Mouse (Mus musculus): ENCODE results near the gene Nrxn3.

The Nrxn3 gene

GRCm38 (mm10) chr12:89685633-89686032 is 963.0 kb downstream of the Nrxn3 start:
- peak; percentile 64 for DNase-seq (ENCODE audit: low read depth, low spot score)

DNA sequence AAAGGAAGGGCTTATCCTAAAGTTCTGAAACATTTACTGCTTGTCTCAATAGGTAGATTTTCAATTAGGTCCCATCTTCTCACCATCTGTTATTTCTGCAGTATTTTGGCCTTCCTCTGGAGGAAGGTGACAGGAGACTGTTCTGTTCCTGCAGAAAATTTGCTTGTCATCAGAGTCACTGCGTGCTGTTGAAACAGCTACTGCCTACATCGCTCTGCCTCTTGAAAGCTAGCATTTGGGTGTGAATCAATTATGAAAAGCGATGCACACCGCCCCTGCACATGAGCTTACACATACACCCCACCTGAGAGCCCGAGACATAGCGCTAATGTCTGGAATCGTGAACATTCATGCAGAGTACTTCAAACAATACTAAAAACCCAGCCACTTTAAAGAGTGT is 966.4 kb downstream of the Nrxn3 start:
- DNase-seq (ENCODE audit: low read depth, low spot score), result peak; percentile 91

DNA sequence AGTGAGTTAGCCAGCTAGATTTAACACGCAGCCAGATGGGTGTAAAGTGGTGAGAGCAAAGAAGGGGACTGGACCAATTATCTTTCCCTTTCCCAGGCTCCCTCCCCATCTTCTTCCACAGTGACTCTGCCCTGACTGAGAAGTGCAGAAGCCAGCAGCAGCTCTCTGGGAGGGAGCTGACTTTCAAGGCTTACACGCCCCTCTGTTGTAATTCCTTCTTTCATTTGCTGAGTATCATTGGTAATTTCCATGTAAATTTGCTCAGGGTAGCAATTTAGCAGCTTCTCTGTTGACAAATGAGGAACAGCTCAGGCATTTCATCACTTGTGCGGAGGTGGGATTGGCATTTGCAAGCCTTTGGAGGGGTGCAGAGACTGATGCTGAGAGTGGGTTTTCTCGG is 976.8 kb downstream of the Nrxn3 start:
- peak; percentile 84 for DNase-seq (ENCODE audit: low read depth, low spot score)

DNA sequence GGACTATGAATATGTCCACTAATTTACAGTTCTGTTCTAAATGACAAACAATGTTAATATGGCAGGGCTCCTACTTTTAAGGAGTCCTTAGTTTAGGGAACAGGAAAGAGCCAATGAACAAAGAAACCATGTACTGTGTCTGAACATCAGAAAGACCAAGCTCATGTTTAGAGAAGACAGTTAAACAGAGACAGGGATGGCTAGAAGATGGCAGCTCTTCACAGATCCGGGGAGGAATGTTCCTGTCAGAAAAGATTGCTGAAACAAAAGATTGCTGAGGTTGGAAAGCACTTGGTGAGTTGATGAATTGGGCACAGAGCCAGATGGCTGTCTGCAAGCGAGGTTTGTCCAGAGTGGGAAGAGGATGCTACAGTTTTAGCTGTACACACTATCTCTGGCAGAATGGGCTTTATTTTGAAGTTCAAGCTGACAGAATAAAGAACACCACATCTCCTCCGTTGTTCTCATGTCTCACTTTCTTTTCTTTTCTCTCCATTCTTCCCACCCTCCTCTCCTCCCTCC is 978.3 kb downstream of the Nrxn3 start:
- peak; percentile 84 for DNase-seq (ENCODE audit: low read depth, low spot score)

DNA sequence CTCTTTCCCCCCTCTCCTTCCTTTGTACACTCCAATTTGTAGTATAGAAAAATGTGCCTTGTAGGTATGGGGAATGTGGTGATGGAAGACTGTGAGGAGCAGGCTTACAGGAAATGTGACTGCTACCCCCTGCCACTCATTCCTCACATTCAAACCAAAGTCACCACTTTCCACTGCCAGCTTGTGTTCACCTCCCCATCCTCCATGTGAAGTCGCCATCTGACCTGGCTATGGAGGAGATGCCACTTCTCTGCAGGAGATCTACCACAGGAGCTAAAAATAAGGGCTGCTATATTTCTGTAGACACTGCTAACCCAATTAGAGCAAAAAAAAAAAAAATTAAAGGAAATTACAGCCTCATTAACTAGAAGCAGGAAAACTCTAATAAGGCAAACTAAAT is 980.3 kb downstream of the Nrxn3 start:
- DNase-seq (ENCODE audit: low read depth, low spot score), result peak; percentile 98

DNA sequence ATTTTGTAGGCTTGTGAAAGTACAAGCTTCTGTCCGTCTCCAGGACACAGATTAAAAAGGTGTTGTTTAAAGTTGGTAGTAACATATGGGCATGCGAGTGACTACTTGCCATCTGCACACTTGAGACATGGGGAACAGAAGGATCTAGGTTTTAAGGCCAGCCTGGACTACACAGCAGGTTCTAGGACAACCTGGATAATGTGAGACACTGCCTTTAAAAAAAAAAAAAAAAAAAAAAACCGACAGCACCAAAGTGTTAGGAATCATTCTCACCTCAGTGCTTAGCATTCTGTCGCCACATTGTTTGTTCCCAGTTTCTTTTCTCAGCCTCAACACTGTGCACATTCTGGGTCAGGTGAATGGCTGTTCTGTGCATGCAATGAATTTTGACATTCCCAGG is 985.2 kb downstream of the Nrxn3 start:
- peak; percentile 84 for DNase-seq (ENCODE audit: low read depth, low spot score)

- DNase-seq (ENCODE audit: low read depth, low spot score), result peak; percentile 93
Observed at GRCm38 (mm10) chr12:89710459-89710858, 987.8 kb downstream of the Nrxn3 start.

DNA sequence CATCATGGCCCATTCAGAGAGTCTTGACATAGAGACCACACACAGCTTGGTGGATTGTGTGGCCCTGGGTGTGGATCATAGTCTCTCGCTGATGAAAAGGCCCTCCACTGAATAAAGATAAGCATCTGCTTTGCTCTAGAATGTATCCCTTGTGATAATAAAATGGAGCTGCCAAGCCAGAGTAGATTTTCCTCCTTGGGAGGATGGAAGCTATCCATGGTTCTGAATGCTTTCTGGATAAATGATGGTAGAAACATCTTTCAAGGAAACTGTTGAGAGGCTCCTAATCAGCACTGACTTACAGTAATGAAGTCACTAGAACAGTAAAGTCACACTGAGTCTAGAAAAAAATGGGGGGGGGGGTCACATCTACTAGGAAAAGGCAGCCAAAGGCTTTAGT is 989.1 kb downstream of the Nrxn3 start:
- no peak for DNase-seq (ENCODE audit: low read depth, low spot score)

DNA sequence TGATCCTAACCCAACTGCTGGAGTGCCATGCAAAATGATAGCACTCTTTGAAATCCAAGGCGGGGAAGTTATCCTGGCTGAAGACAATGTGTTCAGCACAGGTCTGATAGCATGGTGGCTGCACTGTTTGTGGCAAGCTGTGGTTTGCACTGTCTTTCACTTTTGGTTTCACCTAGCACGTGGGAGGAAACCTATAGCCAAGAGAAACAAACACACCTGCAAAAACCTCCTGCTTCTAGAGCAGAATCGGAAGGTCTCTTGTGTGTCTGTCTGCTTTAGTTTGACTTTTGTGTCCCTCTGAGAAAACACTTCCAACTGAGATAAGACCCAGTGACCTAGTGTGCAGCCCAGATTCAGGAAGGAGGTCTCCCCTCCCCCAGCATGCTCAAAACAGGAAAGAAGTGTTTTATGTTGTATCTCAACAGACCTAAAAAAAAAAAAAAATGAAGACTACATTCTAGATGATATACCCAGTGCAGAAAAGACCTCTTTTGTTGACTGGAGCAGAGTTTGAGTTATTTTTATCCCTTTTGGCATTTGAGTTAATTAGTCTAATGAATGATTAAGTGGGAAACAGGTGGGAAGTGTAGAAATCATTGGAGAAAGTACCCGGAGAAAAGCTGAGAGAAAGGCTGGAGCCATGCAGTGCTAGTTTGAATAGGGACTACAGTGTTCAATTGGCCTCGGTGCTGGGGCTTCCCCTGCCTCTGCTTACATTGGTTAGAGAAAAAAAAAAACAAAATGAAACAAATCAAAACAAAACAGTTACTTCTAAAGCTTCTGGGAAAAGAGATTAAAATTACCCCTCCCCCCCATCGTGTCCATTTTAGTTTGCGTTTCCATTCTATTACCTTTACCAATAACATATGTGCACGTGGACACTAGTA is 996.8 kb downstream of the Nrxn3 start:
- no peak for DNase-seq (ENCODE audit: low read depth, low spot score)

DNA sequence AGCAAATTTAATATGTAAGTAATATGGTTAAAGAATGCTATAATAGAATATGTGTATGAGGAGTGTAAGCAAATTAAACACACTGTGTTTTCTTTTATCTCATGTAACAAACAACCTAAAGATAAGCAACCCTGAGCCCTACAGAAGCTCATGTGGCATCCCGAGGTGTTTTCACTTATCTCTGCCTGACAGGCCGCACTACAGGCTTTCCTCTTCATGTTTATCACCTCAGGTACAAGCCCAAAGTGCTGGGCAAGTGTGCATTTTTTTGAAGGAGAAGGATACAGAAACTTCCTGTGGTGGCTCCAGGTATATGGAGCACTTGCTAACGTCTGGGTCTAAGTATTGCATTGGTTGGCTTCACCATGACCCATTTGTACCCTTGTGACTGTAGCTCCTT is 998.3 kb downstream of the Nrxn3 start:
- no peak for DNase-seq (ENCODE audit: low read depth, low spot score)

DNA sequence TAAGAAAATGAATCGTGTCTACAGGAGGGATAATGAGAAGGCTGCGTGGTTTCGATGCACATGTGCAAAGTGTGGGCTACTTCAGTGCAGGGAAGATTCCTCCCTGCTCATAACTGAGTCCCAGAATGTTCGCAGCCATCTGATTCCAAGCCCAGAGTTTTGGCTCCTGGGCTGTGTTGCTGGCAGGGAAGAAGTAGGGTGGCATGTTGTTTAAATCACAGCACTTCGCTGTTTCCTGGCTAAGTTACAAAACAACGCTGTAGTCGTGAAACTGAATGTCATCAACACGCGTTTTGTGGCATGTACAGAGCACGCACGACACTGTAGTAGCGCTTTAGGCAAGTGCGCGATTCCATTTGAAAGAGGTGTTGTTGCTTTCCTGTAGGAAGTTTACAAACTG is 999.8 kb downstream of the Nrxn3 start:
- DNase-seq (ENCODE audit: low read depth, low spot score), result peak; percentile 83

DNA sequence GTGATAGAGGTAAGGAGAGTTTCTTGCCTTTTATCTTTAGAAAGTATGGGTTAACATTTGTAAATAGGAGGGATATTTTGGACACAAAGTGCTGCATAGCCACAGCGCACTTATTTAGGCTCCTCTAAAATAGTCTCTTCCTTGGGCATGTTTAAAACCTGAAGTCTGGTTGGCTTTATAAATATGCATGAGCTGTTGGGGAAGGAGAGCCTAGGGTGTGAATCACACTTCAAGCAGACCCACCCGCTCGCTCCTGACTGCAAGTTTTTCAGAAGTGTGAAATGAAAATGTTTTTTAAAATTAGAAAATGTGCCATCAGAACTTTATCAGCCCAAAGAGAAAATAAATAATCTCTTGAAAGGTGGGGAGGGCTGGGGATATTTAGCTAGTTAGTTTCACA is 1001.4 kb downstream of the Nrxn3 start:
- DNase-seq (ENCODE audit: low read depth, low spot score), result peak; percentile 87

- DNase-seq (ENCODE audit: low read depth, low spot score), result no peak
Observed at GRCm38 (mm10) chr12:89742326-89742725, 1019.6 kb downstream of the Nrxn3 start.

DNA sequence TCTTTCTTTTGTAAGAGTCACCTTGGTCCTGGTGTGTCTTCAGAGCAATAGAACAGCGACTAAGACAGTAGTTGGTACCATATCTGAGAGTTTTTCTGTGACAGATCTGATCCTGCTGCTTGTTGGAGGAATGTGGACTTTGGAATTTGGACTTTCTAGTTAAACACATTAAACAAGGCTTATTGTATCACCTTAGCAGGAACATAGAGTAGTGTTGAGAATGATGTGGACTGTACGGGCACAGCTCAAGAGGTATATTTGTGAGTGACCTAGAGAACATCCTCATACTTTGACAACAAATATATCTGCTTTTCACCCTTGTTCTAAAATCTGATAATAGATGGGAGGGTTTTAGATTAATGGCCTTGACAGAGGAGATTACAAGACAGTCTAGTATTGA is 1020.1 kb downstream of the Nrxn3 start:
- DNase-seq (ENCODE audit: low read depth, low spot score), result no peak

DNA sequence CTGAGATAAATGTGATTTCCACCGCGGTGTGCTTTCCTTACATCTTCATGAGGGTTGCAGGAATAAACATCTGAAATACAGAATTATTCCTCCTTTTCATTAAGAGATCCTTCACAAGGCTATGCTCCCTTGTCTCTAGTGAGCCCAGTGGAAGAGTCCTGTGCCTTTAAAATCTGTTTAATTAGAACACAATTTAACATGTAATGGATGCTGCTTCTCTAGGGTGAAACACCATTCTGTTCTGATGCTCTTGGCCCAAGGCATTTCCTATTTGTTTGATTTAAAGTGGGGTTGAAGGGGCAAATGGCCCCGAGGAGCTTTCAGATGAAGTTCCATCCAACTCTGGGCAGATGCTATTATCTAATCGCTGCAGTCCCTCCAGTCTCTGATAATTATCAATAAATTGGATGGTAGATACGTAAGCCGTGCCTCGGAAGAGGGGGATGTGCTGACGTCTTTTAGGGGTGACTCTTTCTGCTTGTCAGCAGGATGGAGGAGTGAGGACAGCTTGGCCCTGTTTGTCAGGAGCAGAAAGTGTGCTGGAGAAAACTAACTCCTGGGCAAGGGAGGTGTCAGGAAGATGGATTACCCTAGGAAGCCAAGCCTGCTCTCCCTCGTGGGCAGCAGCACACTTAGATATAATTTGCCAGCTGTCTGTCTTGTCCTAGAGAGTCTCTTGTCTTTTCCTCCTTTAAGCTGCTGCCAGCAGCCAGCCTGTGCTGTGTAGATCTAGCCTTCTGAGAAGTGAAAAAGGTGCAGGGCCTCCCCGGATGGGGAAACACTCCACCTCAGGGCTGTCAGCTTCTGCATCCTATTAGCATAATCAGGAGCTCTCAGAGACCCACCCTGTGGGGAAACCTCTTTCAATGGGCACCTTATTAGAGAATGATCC is 1041.8 kb downstream of the Nrxn3 start:
- peak; percentile 38 for DNase-seq (ENCODE audit: low read depth, low spot score)

- DNase-seq (ENCODE audit: low read depth, low spot score), result no peak
Observed at GRCm38 (mm10) chr12:89765179-89765578, 1042.5 kb downstream of the Nrxn3 start.

DNA sequence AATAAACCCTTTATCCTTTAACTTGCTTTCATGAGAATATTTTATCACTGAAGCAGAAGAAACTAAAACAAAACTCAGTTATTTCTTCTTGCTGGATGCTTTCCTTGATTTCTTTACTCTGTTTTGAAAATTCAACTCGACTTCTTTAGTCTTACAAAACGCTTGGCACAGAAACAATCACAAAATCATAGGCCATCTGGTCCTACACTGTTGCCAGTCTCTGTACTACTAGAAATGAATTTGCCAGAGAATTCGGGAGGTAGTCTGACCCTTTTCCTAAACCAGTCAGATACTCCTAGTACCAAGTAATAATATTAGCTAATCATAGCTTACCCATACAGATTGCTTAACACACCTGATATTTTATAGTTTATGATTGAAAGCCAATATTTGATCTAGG is 1066.1 kb downstream of the Nrxn3 start:
- DNase-seq (ENCODE audit: low read depth, low spot score), result peak; percentile 97

DNA sequence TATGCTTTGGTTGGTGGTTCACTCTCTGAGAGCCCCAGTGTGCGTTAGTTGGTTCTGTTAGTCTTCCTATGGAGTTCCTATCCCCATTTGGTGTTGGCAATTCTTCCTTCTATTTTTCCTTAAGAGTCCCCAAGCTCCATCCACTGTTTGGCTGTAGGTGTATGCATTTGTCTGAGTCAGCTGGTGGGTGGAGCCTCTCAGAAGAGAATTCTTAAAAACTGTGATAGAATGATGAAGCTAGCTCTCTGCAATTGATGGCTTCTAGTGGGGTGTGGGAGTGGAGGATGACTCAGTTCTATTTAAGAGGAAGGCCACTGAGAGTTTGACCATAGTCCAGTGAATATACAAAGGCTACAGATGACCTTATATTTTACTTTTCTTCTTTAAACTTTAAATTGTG is 1067.3 kb downstream of the Nrxn3 start:
- DNase-seq (ENCODE audit: low read depth, low spot score), result peak; percentile 70

DNA sequence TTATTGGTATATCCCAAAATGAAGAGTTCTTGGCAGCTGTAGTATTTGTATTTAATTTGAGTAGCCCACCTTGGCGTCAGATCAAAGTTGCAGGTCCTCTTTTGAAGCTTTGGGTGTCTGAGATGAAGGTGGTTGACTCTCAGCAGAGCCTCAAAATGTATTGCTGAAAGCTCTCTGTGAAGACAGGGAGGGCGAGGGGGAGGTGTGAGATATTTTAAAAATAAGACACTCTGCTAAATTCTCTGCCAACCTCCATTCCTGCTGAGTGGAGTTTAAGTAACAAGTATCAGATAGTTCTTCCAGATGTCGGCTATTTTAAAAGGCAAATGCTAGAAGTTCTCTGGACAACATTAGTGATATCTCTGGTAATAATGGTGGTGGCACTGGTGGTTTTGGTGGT is 1069.2 kb downstream of the Nrxn3 start:
- peak; percentile 76 for DNase-seq (ENCODE audit: low read depth, low spot score)

DNA sequence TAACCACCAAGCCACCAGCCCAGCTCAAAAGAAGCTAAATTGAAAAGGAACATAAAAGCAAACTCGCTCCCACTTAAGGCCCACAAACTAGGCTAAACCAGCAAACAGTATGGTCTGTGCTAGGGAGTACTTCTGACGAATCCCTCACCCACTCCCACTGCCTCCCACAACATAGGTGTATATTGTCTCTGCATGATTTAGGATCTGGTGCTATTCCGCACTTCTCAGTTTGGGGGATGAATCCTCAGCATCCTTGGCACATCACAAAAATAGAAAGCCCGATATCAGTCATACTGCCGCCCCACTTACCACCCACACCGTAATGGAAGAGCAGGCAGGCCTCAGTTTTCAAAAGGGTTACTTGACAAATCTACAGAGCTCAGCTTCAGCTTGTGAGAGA is 1072.1 kb downstream of the Nrxn3 start:
- peak; percentile 76 for DNase-seq (ENCODE audit: low read depth, low spot score)

GRCm38 (mm10) chr12:89808217-89808616 is 1085.5 kb downstream of the Nrxn3 start:
- no peak for DNase-seq (ENCODE audit: low read depth, low spot score)

DNA sequence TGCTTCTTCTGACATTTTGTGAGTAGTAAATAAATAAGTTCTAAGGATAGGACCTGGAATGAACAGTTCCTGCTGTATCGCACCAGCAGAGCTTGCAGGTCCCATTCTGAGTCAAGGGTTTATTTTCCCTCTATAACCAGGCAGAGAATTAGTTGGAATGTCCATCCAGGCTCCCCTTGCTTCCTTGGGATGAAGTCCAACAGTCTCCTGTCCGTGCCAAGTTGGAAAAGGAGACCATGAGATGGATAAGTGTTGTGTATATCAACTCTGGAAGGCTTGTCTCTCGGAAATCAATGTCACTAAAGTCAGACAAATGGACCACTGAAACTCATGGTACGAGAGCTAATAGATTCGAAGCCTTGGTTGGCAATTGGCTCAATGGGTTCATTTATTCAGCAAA is 1087.5 kb downstream of the Nrxn3 start:
- peak; percentile 64 for DNase-seq (ENCODE audit: low read depth, low spot score)

Data from brain, adult 2 months (tissue).